Mouse (Mus musculus) thymus, postnatal 36 days (tissue): ENCODE measurements around the gene Aqp2.

Experiments
- DNase-seq, 2 experiments: peaks; one replicate each; pipeline ENCODE4 v3.0.0; 2022; ENCODE audit warnings: mixed read lengths in 2 of 2

Aqp2 gene

GRCm38 (mm10) chr15:99578802-99579485, at the start of gene Aqp2:
TSS of gene Aqp2 (plus strand) at chr15:99579055.
- DNase-seq: no peak

GRCm38 (mm10) chr15:99531146-99531545, 47.7 kb upstream of the Aqp2 start:
- peak; percentile 29 to 57 for DNase-seq

- no peak for DNase-seq
These were observed 46.8 kb upstream of the Aqp2 start for GRCm38 (mm10) chr15:99532023-99532422.

GRCm38 (mm10) chr15:99536889-99537862, 41.7 kb upstream of the Aqp2 start:
- DNase-seq: no peak

- no peak for DNase-seq
These were observed 39.0 kb upstream of the Aqp2 start for GRCm38 (mm10) chr15:99539891-99540290.

- no peak for DNase-seq
These were observed 34.8 kb upstream of the Aqp2 start for GRCm38 (mm10) chr15:99544047-99544446.

GRCm38 (mm10) chr15:99546596-99546995, 32.3 kb upstream of the Aqp2 start:
- DNase-seq: no peak

- no peak for DNase-seq
These were observed 31.1 kb upstream of the Aqp2 start for GRCm38 (mm10) chr15:99547732-99548131.

GRCm38 (mm10) chr15:99549901-99550300, 29.0 kb upstream of the Aqp2 start:
- DNase-seq: no peak

- DNase-seq: no peak
These were observed 25.1 kb upstream of the Aqp2 start for GRCm38 (mm10) chr15:99553767-99554166.

GRCm38 (mm10) chr15:99558947-99559346, 19.9 kb upstream of the Aqp2 start:
- DNase-seq: no peak

GRCm38 (mm10) chr15:99560246-99560645, 18.6 kb upstream of the Aqp2 start:
- DNase-seq: no peak

GRCm38 (mm10) chr15:99567371-99567770, 11.5 kb upstream of the Aqp2 start:
- DNase-seq: no peak

GRCm38 (mm10) chr15:99568682-99569081, 10.2 kb upstream of the Aqp2 start:
- no peak for DNase-seq

GRCm38 (mm10) chr15:99569123-99569522, 9.7 kb upstream of the Aqp2 start:
- DNase-seq: no peak

GRCm38 (mm10) chr15:99583463-99584344, 4.8 kb downstream of the Aqp2 start:
- no peak for DNase-seq

- no peak for DNase-seq
These were observed 5.8 kb downstream of the Aqp2 start for GRCm38 (mm10) chr15:99584407-99585202.

- DNase-seq: no peak
These were observed 6.9 kb downstream of the Aqp2 start for GRCm38 (mm10) chr15:99585741-99586140.

GRCm38 (mm10) chr15:99586525-99586924, 7.7 kb downstream of the Aqp2 start:
- no peak for DNase-seq

- DNase-seq: no peak
These were observed 10.4 kb downstream of the Aqp2 start for GRCm38 (mm10) chr15:99589237-99589636.

GRCm38 (mm10) chr15:99589704-99590103, 10.8 kb downstream of the Aqp2 start:
- DNase-seq: no peak
